Mouse (Mus musculus): ENCODE results near the gene Casp8. TPM values are rescaled to one million over a fixed set of nuclear protein-coding genes. Genes with fewer than 3 reads are reported as not detected.

The Casp8 gene
- polyA plus RNA-seq (2012; ENCODE audit: low replicate concordance) = 0.60 and 1.4 TPM in 2 replicates

DNA sequence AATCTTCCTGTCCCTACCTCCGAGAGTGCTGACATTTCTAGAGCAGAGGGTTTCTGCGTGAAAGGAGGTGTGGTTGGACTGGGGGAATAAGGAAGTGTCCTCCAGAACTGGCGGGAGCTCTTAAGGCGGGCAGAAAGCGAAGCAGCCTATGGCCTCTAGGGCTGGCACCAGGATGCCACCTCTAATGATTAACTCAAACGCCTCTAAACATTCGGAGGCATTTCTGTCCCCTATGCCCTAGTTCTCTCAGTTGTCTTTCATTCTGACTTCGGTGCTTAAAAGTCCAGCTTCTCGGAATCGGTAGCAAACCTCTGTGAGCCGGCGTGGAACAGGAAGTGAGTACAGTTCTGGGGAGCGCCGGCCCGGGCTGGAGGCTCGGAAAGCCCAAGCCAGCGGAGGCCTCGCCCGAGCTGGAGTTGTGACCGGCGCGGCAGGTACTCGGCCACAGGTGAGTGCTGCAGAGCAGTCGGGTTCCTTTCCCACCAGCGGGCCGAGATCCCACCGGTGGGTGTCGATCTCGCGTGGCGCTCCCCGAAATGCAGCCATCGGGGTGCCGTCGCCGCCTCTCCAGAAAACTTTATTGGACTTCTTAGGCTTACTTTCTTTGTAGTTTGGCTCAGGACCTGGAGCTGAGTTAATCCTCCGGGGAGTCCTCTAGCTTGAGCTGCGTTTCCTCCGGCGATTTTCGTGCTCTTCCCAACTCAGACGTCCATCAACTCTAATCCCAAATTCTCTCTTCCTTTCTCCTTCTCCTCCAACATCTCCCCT, at the start of gene Casp8:
Gene Casp8, plus strand, starts transcription at position 84 of the 768 bp plus-strand sequence.

Other genes starting within 250 kb of the Casp8 start
- gene Fam126b, start 209.1 kb upstream of the Casp8 start, polyA plus RNA-seq (2012; ENCODE audit: low replicate concordance) = 2.3 and 3.7 TPM in 2 replicates
- gene Ndufb3, start 209.0 kb upstream of the Casp8 start, polyA plus RNA-seq (2012; ENCODE audit: low replicate concordance) = 0.75 and 4.7 TPM in 2 replicates
- gene Als2cr12, start 99.4 kb upstream of the Casp8 start, polyA plus RNA-seq (2012; ENCODE audit: low replicate concordance) = not detected in 2 replicates
- gene Cflar, start 83.9 kb upstream of the Casp8 start, polyA plus RNA-seq (2012; ENCODE audit: low replicate concordance) = 1.2 and 6.4 TPM in 2 replicates
- gene Trak2, start 178.1 kb downstream of the Casp8 start, polyA plus RNA-seq (2012; ENCODE audit: low replicate concordance) = 197 and 524 TPM in 2 replicates
- 10.2 and 12.2 TPM in 2 replicates for gene Stradb, start 178.1 kb downstream of the Casp8 start, polyA plus RNA-seq (2012; ENCODE audit: low replicate concordance)

Data from leukemia stem cell, adult 10-12 weeks (primary cell).